Comparison of ENCODE assay signal across 30 mouse cellular contexts in genomic region chr16:74084188-74084587, GRCm38 (mm10).
"Had no signal": no experiment of that assay in that cellular context is flagged by ENCODE, and none has a peak within 500 bp of the region (broad histone marks: within the 10 kb centered on the region; RNA-seq: fewer than 3 reads in every experiment).

No protein-coding gene starts in this region.

- H3K4me2 ChIP-seq: limb, embryonic 12.5 days; limb, embryonic 13.5 days; limb, embryonic 15.5 days; liver, embryonic 11.5 days; liver, embryonic 12.5 days; liver, embryonic 13.5 days; liver, embryonic 15.5 days; lung, embryonic 14.5 days; lung, embryonic 15.5 days; midbrain, embryonic 11.5 days; midbrain, embryonic 12.5 days; midbrain, embryonic 13.5 days; midbrain, embryonic 15.5 days; neural tube, embryonic 12.5 days had no signal

- H3K9me3 ChIP-seq: limb, embryonic 10.5 days; limb, embryonic 12.5 days; limb, embryonic 13.5 days; limb, embryonic 15.5 days; liver, embryonic 12.5 days; liver, embryonic 13.5 days; liver, embryonic 15.5 days; lung, embryonic 15.5 days; megakaryocyte, embryonic 14.5 days; midbrain, embryonic 10.5 days; midbrain, embryonic 12.5 days; midbrain, embryonic 13.5 days; midbrain, embryonic 15.5 days; neural tube, embryonic 12.5 days had no signal

- H3K4me3 ChIP-seq: limb, embryonic 10.5 days; limb, embryonic 12.5 days; limb, embryonic 13.5 days; limb, embryonic 15.5 days; liver, embryonic 12.5 days; liver, embryonic 13.5 days; liver, embryonic 15.5 days; lung, embryonic 15.5 days; megakaryocyte, embryonic 14.5 days; midbrain, embryonic 10.5 days; midbrain, embryonic 12.5 days; midbrain, embryonic 13.5 days; midbrain, embryonic 15.5 days; myocyte; neural tube, embryonic 12.5 days had no signal

- H3K9ac ChIP-seq: limb, embryonic 12.5 days; limb, embryonic 13.5 days; limb, embryonic 15.5 days; liver, embryonic 12.5 days; liver, embryonic 13.5 days; liver, embryonic 14.5 days; liver, embryonic 15.5 days; liver, postnatal 0 days; lung, embryonic 14.5 days; lung, embryonic 15.5 days; midbrain, embryonic 12.5 days; midbrain, embryonic 13.5 days; midbrain, embryonic 15.5 days; neural tube, embryonic 12.5 days had no signal

- H3K4me1 ChIP-seq: limb, embryonic 10.5 days; limb, embryonic 12.5 days; limb, embryonic 13.5 days; limb, embryonic 15.5 days; liver, embryonic 12.5 days; liver, embryonic 13.5 days; liver, embryonic 15.5 days; lung, embryonic 15.5 days; megakaryocyte, embryonic 14.5 days; midbrain, embryonic 10.5 days; midbrain, embryonic 12.5 days; midbrain, embryonic 13.5 days; midbrain, embryonic 15.5 days; neural tube, embryonic 12.5 days had no signal

- H3K27ac ChIP-seq: limb, embryonic 10.5 days; limb, embryonic 12.5 days; limb, embryonic 13.5 days; limb, embryonic 15.5 days; liver, embryonic 12.5 days; liver, embryonic 13.5 days; liver, embryonic 14.5 days; liver, embryonic 15.5 days; lung, embryonic 15.5 days; macrophage; midbrain, embryonic 10.5 days; midbrain, embryonic 12.5 days; midbrain, embryonic 13.5 days; midbrain, embryonic 15.5 days; neural tube, embryonic 12.5 days had no signal

- H3K36me3 ChIP-seq: limb, embryonic 10.5 days; limb, embryonic 12.5 days; limb, embryonic 13.5 days; limb, embryonic 15.5 days; liver, embryonic 12.5 days; liver, embryonic 13.5 days; liver, embryonic 15.5 days; lung, embryonic 15.5 days; midbrain, embryonic 10.5 days; midbrain, embryonic 12.5 days; midbrain, embryonic 13.5 days; midbrain, embryonic 15.5 days; neural tube, embryonic 12.5 days had no signal

- H3K27me3 ChIP-seq: limb, embryonic 12.5 days; limb, embryonic 13.5 days; limb, embryonic 15.5 days; liver, embryonic 12.5 days; liver, embryonic 13.5 days; liver, embryonic 15.5 days; lung, embryonic 15.5 days; megakaryocyte, embryonic 14.5 days; midbrain, embryonic 12.5 days; midbrain, embryonic 13.5 days; midbrain, embryonic 15.5 days; neural tube, embryonic 12.5 days had no signal

- DNase-seq: left cerebral cortex, postnatal 4 days; liver; liver, embryonic 13.5 days; liver, postnatal 0 days; lung, adult 18-20 months; lung, adult 2 months; lung, embryonic 14.5 days; lung, postnatal 10 days; lung, postnatal 14 days; lung, postnatal 36 days; lung, postnatal 4 days; midbrain, embryonic 14.5 days had no signal
